Mouse (Mus musculus) spleen, adult 10 weeks (tissue): Measurements from ENCODE around the gene Ckap4. TPM values are rescaled to one million over a fixed set of nuclear protein-coding genes. Genes with fewer than 3 reads are reported as not detected.

Experiments used
- polyA plus RNA-seq: library from polyadenylated mRNA; stranded (reverse); fragments of 350-450 nt; fragmentation: Illumina TruSeq; extraction: RNeasy Lipid Tissue Mini Kit (QIAGEN cat#74804); gene quantifications from one replicate; pipeline ENCODE4 v1.2.3, GENCODE M21; 2015; ENCODE audit warnings: low replicate concordance; ENCODE audit not compliant: insufficient read depth

The Ckap4 gene
- polyA plus RNA-seq: 17.3 TPM

GRCm38 (mm10) chr10:84533912-84534671 lies at the start of gene Ckap4:
Gene Ckap4 (minus strand): TSS chr10:84534062.

GRCm38 (mm10) chr10:84576395-84577070 lies 42.7 kb upstream of the Ckap4 start, which contains the start of gene Tcp11l2:
Gene Tcp11l2 (plus strand): TSS chr10:84576626.

Other genes with a start within 250 kb of the Ckap4 start
- gene Nuak1, start 93.5 kb downstream of the Ckap4 start, polyA plus RNA-seq: 6.3 TPM
- gene Tcp11l2, start 42.6 kb upstream of the Ckap4 start, polyA plus RNA-seq: 121 TPM
- 29.3 TPM for gene Polr3b, start 88.2 kb upstream of the Ckap4 start, polyA plus RNA-seq
- gene Rfx4, start 222.0 kb upstream of the Ckap4 start, polyA plus RNA-seq: not detected